Mouse (Mus musculus) layer of hippocampus, postnatal 25 days (tissue): ENCODE results near the gene Il34. TPM values are rescaled to one million over a fixed set of nuclear protein-coding genes. Genes with fewer than 3 reads are reported as not detected.
A peak's percentile ranks its signal among the peaks of the same experiment; 100 is the strongest.

Source experiments
- DNase-seq, 2 experiments: peaks; one replicate each; pipeline ENCODE4 v3.0.0; 2022; ENCODE audit warnings: mixed read lengths in 2 of 2, low spot score in 1 of 2; ENCODE audit errors: extremely low spot score in 1 of 2
- total RNA-seq, 2 experiments: library from RNA; stranded (reverse); gene quantifications; 2 replicates each; pipeline ENCODE4 v1.2.3; 2021

Gene Il34
- 10 to 100 TPM; 77.1 to 79.3 TPM for total RNA-seq

- DNase-seq = no peak
These were observed at the start of gene Il34 for GRCm38 (mm10) chr8:110805669-110806068. Gene Il34 (minus strand): TSS chr8:110805924.

- no peak for DNase-seq
These were observed 45.5 kb upstream of the Il34 start for GRCm38 (mm10) chr8:110851186-110851585.

GRCm38 (mm10) chr8:110847645-110848495 is 42.1 kb upstream of the Il34 start:
- DNase-seq = no peak

- no peak for DNase-seq
These were observed 41.4 kb upstream of the Il34 start for GRCm38 (mm10) chr8:110847171-110847549.

- peak; percentile 78 to 80 for DNase-seq
These were observed 40.9 kb upstream of the Il34 start, which contains the start of the genes Cog4 and Sf3b3 for GRCm38 (mm10) chr8:110846405-110847170. Gene Cog4 (plus strand): TSS chr8:110846600. Gene Sf3b3 (minus strand): TSS chr8:110846787.

GRCm38 (mm10) chr8:110845821-110846404 is 40.2 kb upstream of the Il34 start:
- DNase-seq = no peak

- DNase-seq = no peak
These were observed 39.2 kb upstream of the Il34 start for GRCm38 (mm10) chr8:110844941-110845340.

- DNase-seq = no peak
These were observed 37.5 kb upstream of the Il34 start for GRCm38 (mm10) chr8:110843207-110843606.

GRCm38 (mm10) chr8:110842012-110842574 is 36.4 kb upstream of the Il34 start:
- no peak for DNase-seq

GRCm38 (mm10) chr8:110831956-110832355 is 26.2 kb upstream of the Il34 start:
- no peak for DNase-seq

- no peak for DNase-seq
These were observed 22.8 kb upstream of the Il34 start for GRCm38 (mm10) chr8:110828511-110828910.

GRCm38 (mm10) chr8:110824861-110825260 is 19.1 kb upstream of the Il34 start:
- DNase-seq = no peak

GRCm38 (mm10) chr8:110821960-110822359 is 16.2 kb upstream of the Il34 start:
- DNase-seq = no peak

- no peak for DNase-seq
These were observed 14.5 kb upstream of the Il34 start for GRCm38 (mm10) chr8:110820257-110820656.

GRCm38 (mm10) chr8:110818593-110818992 is 12.9 kb upstream of the Il34 start:
- no peak for DNase-seq

- no peak for DNase-seq
These were observed 11.3 kb upstream of the Il34 start for GRCm38 (mm10) chr8:110816990-110817389.

GRCm38 (mm10) chr8:110815308-110815707 is 9.6 kb upstream of the Il34 start:
- no peak for DNase-seq

GRCm38 (mm10) chr8:110813081-110813812 is 7.5 kb upstream of the Il34 start:
- DNase-seq = no peak

GRCm38 (mm10) chr8:110812349-110813080 is 6.8 kb upstream of the Il34 start:
- no peak for DNase-seq
